Mouse (Mus musculus): ENCODE measurements around the gene Grid2. TPM values are rescaled to one million over a fixed set of nuclear protein-coding genes. Genes with fewer than 3 reads are reported as not detected.
"Not testable (repeated sequence)": the region's sequence is repeated elsewhere in the genome, so short reads cannot be mapped to it uniquely, and the experiment has no call there.

Gene Grid2
- polyA plus RNA-seq, 1 experiment from 2014 or later = 0.38 TPM

- ATAC-seq (ENCODE audit: low FRiP score, low TSS enrichment) (no peak), DNase-seq (ENCODE audit: low spot score) (no peak)
- Histone ChIP-seq H3K9ac (ENCODE audit: low read length) (no peak overlapping the region), H3K4me2 (replicated peaks; ENCODE audit: low read depth) (no peak overlapping the region), H3K27me3 (ENCODE audit: control insufficient read depth, insufficient read depth, low read length) (no peaks in the 10 kb centered on the region), H3K4me3 (ENCODE audit: low read depth, low read length) (no peak overlapping the region), H3K27ac (replicated peaks) (no peak overlapping the region), H3K36me3 (ENCODE audit: control insufficient read depth, insufficient read depth, low read length) (no peaks in the 10 kb centered on the region), H3K4me1 (replicated peaks; ENCODE audit: control insufficient read depth, insufficient read depth) (no peaks in the 10 kb centered on the region), H3K9me3 (ENCODE audit: control insufficient read depth, low read length) (no peaks in the 10 kb centered on the region)
- TF ChIP-seq CTCF (IDR thresholded peaks at IDR 0.05; ENCODE audit: low read depth) (no peak), EP300 (optimal IDR thresholded peaks at IDR 0.05) (no peak)
- 76% methylated on average over 2 of the region's 2 CpGs for WGBS
Observed at GRCm38 (mm10) chr6:63531751-63532150, 276.1 kb downstream of the Grid2 start.

DNA sequence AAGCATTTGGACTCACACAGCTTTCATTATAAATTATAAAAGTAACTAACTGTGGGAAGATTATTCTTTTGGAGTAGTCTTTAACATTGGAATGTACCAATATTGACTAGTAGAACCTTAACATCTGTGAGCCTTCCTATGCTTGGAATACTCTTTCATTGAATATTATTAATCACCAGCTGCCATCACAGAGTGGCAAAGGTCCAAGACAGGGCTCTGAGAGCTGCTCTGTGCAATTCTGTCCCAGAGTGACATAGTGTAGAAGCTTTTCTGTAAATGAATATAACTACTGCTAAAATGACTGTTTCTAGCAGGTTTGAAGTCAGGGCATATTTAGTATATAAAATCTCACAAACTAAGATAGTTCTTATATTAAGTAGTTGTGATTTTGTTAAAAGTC is 277.2 kb downstream of the Grid2 start:
- Histone ChIP-seq H3K4me3 (ENCODE audit: low read depth, low read length) (no peak overlapping the region), H3K4me2 (replicated peaks; ENCODE audit: low read depth) (no peak overlapping the region), H3K27ac (replicated peaks) (no peak overlapping the region), H3K27me3 (ENCODE audit: control insufficient read depth, insufficient read depth, low read length) (no peaks in the 10 kb centered on the region), H3K36me3 (ENCODE audit: control insufficient read depth, insufficient read depth, low read length) (no peaks in the 10 kb centered on the region), H3K9me3 (ENCODE audit: control insufficient read depth, low read length) (no peaks in the 10 kb centered on the region), H3K9ac (ENCODE audit: low read length) (no peak overlapping the region), H3K4me1 (replicated peaks; ENCODE audit: control insufficient read depth, insufficient read depth) (no peaks in the 10 kb centered on the region)
- TF ChIP-seq CTCF (IDR thresholded peaks at IDR 0.05; ENCODE audit: low read depth) = no peak
- TF ChIP-seq EP300 (optimal IDR thresholded peaks at IDR 0.05) = no peak
- no peak for DNase-seq (ENCODE audit: low spot score)
- ATAC-seq (ENCODE audit: low FRiP score, low TSS enrichment) = no peak

DNA sequence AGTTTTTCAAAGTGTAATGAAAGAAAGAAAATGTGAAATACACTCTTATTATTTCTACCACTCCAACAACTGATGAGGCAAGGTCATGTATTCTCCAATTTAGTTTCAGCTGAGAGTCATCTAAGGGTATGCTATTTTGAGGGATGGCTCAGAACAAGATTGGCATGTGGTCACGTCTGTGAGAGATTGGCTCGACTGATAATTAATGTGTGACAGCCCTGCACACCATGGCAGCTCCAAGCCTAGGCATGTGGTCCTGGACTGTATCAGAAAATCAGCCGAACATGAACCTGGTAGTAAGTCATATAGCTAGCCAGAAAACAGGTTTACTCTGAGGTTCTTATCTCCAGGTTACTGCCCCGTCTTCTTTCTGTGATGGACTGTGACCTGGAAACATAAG is 292.1 kb downstream of the Grid2 start:
- Histone ChIP-seq H3K9me3 (ENCODE audit: control insufficient read depth, low read length) (no peaks in the 10 kb centered on the region), H3K4me2 (replicated peaks; ENCODE audit: low read depth) (no peak overlapping the region), H3K36me3 (ENCODE audit: control insufficient read depth, insufficient read depth, low read length) (no peaks in the 10 kb centered on the region), H3K4me1 (replicated peaks; ENCODE audit: control insufficient read depth, insufficient read depth) (no peaks in the 10 kb centered on the region), H3K27ac (replicated peaks) (no peak overlapping the region), H3K9ac (ENCODE audit: low read length) (no peak overlapping the region), H3K4me3 (ENCODE audit: low read depth, low read length) (no peak overlapping the region), H3K27me3 (ENCODE audit: control insufficient read depth, insufficient read depth, low read length) (no peaks in the 10 kb centered on the region)
- DNase-seq (ENCODE audit: low spot score) (no peak), ATAC-seq (ENCODE audit: low FRiP score, low TSS enrichment) (no peak)
- 69% methylated on average over 4 of the region's 4 CpGs for WGBS
- TF ChIP-seq CTCF (IDR thresholded peaks at IDR 0.05; ENCODE audit: low read depth) = no peak
- TF ChIP-seq EP300 (optimal IDR thresholded peaks at IDR 0.05) = no peak

GRCm38 (mm10) chr6:63568741-63569140 is 313.1 kb downstream of the Grid2 start:
- 88% methylated on average over 1 of the region's 1 CpGs for WGBS
- H3K4me3 ChIP-seq (ENCODE audit: low read depth, low read length); H3K4me1 ChIP-seq (replicated peaks; ENCODE audit: control insufficient read depth, insufficient read depth); H3K4me2 ChIP-seq (replicated peaks; ENCODE audit: low read depth); H3K36me3 ChIP-seq (ENCODE audit: control insufficient read depth, insufficient read depth, low read length); DNase-seq (ENCODE audit: low spot score); H3K9me3 ChIP-seq (ENCODE audit: control insufficient read depth, low read length); H3K27ac ChIP-seq (replicated peaks); H3K27me3 ChIP-seq (ENCODE audit: control insufficient read depth, insufficient read depth, low read length); ATAC-seq (ENCODE audit: low FRiP score, low TSS enrichment); H3K9ac ChIP-seq (ENCODE audit: low read length): not testable (repeated sequence)

- TF ChIP-seq EP300 (optimal IDR thresholded peaks at IDR 0.05) (no peak), CTCF (IDR thresholded peaks at IDR 0.05; ENCODE audit: low read depth) (no peak)
- Histone ChIP-seq H3K9ac (ENCODE audit: low read length) (no peak overlapping the region), H3K36me3 (ENCODE audit: control insufficient read depth, insufficient read depth, low read length) (no peaks in the 10 kb centered on the region), H3K9me3 (ENCODE audit: control insufficient read depth, low read length) (no peaks in the 10 kb centered on the region), H3K27ac (replicated peaks) (no peak overlapping the region), H3K27me3 (ENCODE audit: control insufficient read depth, insufficient read depth, low read length) (no peaks in the 10 kb centered on the region), H3K4me3 (ENCODE audit: low read depth, low read length) (no peak overlapping the region), H3K4me1 (replicated peaks; ENCODE audit: control insufficient read depth, insufficient read depth) (no peaks in the 10 kb centered on the region), H3K4me2 (replicated peaks; ENCODE audit: low read depth) (no peak overlapping the region)
- 72% methylated on average over 4 of the region's 4 CpGs for WGBS
- DNase-seq (ENCODE audit: low spot score) (no peak), ATAC-seq (ENCODE audit: low FRiP score, low TSS enrichment) (no peak)
Observed at GRCm38 (mm10) chr6:63590681-63591080, 335.0 kb downstream of the Grid2 start.

DNA sequence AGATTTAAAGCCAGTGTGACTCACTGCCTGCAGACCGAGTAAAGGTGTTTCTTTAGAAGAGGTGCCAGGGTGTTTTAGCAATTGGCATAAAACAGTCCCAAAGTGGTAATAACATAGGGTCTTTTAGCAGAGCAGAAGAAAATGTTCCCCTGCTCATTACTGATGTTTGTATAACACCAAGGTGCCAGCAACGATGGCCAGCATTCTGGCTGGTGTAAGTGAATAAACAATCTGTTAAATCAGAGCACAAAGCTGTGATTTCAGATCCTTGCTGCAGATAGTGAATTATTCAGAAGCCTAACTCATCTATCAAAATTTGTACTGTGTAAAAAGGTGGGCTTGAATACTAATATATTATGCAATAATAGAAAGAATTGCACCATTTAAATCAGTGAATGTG is 353.9 kb downstream of the Grid2 start:
- Histone ChIP-seq H3K36me3 (ENCODE audit: control insufficient read depth, insufficient read depth, low read length) (no peaks in the 10 kb centered on the region), H3K27me3 (ENCODE audit: control insufficient read depth, insufficient read depth, low read length) (no peaks in the 10 kb centered on the region), H3K9me3 (ENCODE audit: control insufficient read depth, low read length) (no peaks in the 10 kb centered on the region), H3K4me3 (ENCODE audit: low read depth, low read length) (no peak overlapping the region), H3K4me2 (replicated peaks; ENCODE audit: low read depth) (no peak overlapping the region), H3K4me1 (replicated peaks; ENCODE audit: control insufficient read depth, insufficient read depth) (no peaks in the 10 kb centered on the region), H3K9ac (ENCODE audit: low read length) (no peak overlapping the region), H3K27ac (replicated peaks) (no peak overlapping the region)
- no peak for TF ChIP-seq CTCF (IDR thresholded peaks at IDR 0.05; ENCODE audit: low read depth)
- TF ChIP-seq EP300 (optimal IDR thresholded peaks at IDR 0.05) = no peak
- WGBS = 38% methylated on average over 2 of the region's 2 CpGs
- DNase-seq (ENCODE audit: low spot score) (no peak), ATAC-seq (ENCODE audit: low FRiP score, low TSS enrichment) (no peak)

Measured in stomach, postnatal 0 days (tissue).